Mouse (Mus musculus) heart, embryonic 11.5 days (tissue): ENCODE measurements around the gene Cd96. TPM values are rescaled to one million over a fixed set of nuclear protein-coding genes. Genes with fewer than 3 reads are reported as not detected.

ENCODE experiments used
- ATAC-seq: fragments of 200-750 bp; cut with Nextera tagmentation; replicated peaks from 2 replicates; pipeline ENCODE4 v1.8.0; 2017; ENCODE audit warnings: moderate library complexity; ENCODE audit not compliant: insufficient number of reproducible peaks, low FRiP score, low TSS enrichment
- H3K27ac ChIP-seq: fragments of 300-500 bp; sonication (generic); 2 replicates; pipeline ENCODE4 v1.5.1; 2014; ENCODE audit warnings: mild to moderate bottlenecking, low read depth, low read length
- H3K27me3 ChIP-seq: fragments of 300-500 bp; sonication (generic); 2 replicates; pipeline ENCODE4 v1.6.1; 2014; ENCODE audit warnings: mild to moderate bottlenecking, low read length, mixed read lengths; ENCODE audit not compliant: control insufficient read depth, insufficient read depth
- H3K36me3 ChIP-seq: fragments of 300-500 bp; sonication (generic); 2 replicates; pipeline ENCODE4 v1.6.1; 2014; ENCODE audit warnings: mild to moderate bottlenecking, low read length, moderate library complexity, mixed read lengths; ENCODE audit not compliant: control insufficient read depth, insufficient read depth
- H3K4me1 ChIP-seq: fragments of 300-500 bp; sonication (generic); 2 replicates; pipeline ENCODE4 v1.6.1; 2014; ENCODE audit warnings: low read length; ENCODE audit not compliant: control insufficient read depth, insufficient read depth
- H3K4me2 ChIP-seq: fragments of 300-500 bp; sonication (generic); 2 replicates; pipeline ENCODE4 v1.6.1; 2014; ENCODE audit warnings: mild to moderate bottlenecking, moderate library complexity
- H3K4me3 ChIP-seq: fragments of 300-500 bp; sonication (generic); 2 replicates; pipeline ENCODE4 v1.5.1; 2014; ENCODE audit warnings: low read depth, low read length
- H3K9ac ChIP-seq: fragments of 300-500 bp; sonication (generic); 2 replicates; pipeline ENCODE4 v1.6.1; 2014; ENCODE audit warnings: mild to moderate bottlenecking, low read depth, low read length, moderate library complexity
- H3K9me3 ChIP-seq: fragments of 300-500 bp; sonication (generic); replicated peaks from 2 replicates; pipeline ENCODE4 v1.6.1; 2016; ENCODE audit warnings: low read length; ENCODE audit not compliant: control insufficient read depth
- WGBS: fragments of 180-500 bp; shearing (Covaris S2); extraction: QIAGEN DNeasy Blood & Tissue Kit; methylation state at CpG from one replicate; pipeline ENCODE4 v1.1.7; 2014; ENCODE audit not compliant: insufficient replicate concordance; 5-methylcytosine and 5-hydroxymethylcytosine counted together
- polyA plus RNA-seq: library from polyadenylated mRNA; unstranded; fragments of >200 nt; fragmentation: Nextera tagmentation; extraction: Ambion mirVana; gene quantifications from 2 replicates; pipeline ENCODE4 v1.2.1, GENCODE M21; 2014

The Cd96 gene
- polyA plus RNA-seq, 1 experiment from 2014 or later: not detected

- H3K4me3 ChIP-seq: no peak overlapping the region
- no peak overlapping the region for H3K9ac ChIP-seq
- ATAC-seq: peak; percentile 31; the same call in 1 of the 2 replicates
- WGBS: 43% methylated on average over 5 of the region's 5 CpGs
- no peak overlapping the region for H3K27ac ChIP-seq
- no peaks in the 10 kb centered on the region for H3K36me3 ChIP-seq
- H3K27me3 ChIP-seq: no peaks in the 10 kb centered on the region
- no peaks in the 10 kb centered on the region for H3K9me3 ChIP-seq
- no peaks in the 10 kb centered on the region for H3K4me1 ChIP-seq
- H3K4me2 ChIP-seq: no peak overlapping the region
These were observed 97.7 kb downstream of the Cd96 start for GRCm38 (mm10) chr16:46022189-46022928.

GRCm38 (mm10) chr16:46021302-46021701 lies 98.7 kb downstream of the Cd96 start:
- WGBS: 83% methylated on average over 2 of the region's 2 CpGs
- Histone ChIP-seq H3K4me1 (no peaks in the 10 kb centered on the region), H3K36me3 (no peaks in the 10 kb centered on the region), H3K9ac (no peak overlapping the region), H3K27ac (no peak overlapping the region), H3K4me2 (no peak overlapping the region), H3K4me3 (no peak overlapping the region), H3K9me3 (no peaks in the 10 kb centered on the region), H3K27me3 (no peaks in the 10 kb centered on the region)
- ATAC-seq: no peak

- H3K9ac ChIP-seq: no peak overlapping the region
- H3K9me3 ChIP-seq: no peaks in the 10 kb centered on the region
- H3K4me3 ChIP-seq: no peak overlapping the region
- no peak for ATAC-seq
- no peaks in the 10 kb centered on the region for H3K27me3 ChIP-seq
- H3K4me2 ChIP-seq: no peak overlapping the region
- H3K4me1 ChIP-seq: no peaks in the 10 kb centered on the region
- H3K27ac ChIP-seq: no peak overlapping the region
- no peaks in the 10 kb centered on the region for H3K36me3 ChIP-seq
- 72% methylated on average over 2 of the region's 2 CpGs for WGBS
These were observed 99.7 kb downstream of the Cd96 start for GRCm38 (mm10) chr16:46020396-46020795.

GRCm38 (mm10) chr16:46019799-46020198 lies 100.3 kb downstream of the Cd96 start:
- Histone ChIP-seq H3K36me3 (no peaks in the 10 kb centered on the region), H3K27me3 (no peaks in the 10 kb centered on the region), H3K27ac (no peak overlapping the region), H3K4me2 (no peak overlapping the region), H3K4me1 (no peaks in the 10 kb centered on the region), H3K9ac (no peak overlapping the region), H3K4me3 (no peak overlapping the region), H3K9me3 (no peaks in the 10 kb centered on the region)
- ATAC-seq: no peak
- 75% methylated on average over 4 of the region's 4 CpGs for WGBS

GRCm38 (mm10) chr16:46019359-46019758 lies 100.7 kb downstream of the Cd96 start:
- Histone ChIP-seq H3K27me3 (no peaks in the 10 kb centered on the region), H3K4me3 (no peak overlapping the region), H3K36me3 (no peaks in the 10 kb centered on the region), H3K27ac (no peak overlapping the region), H3K9me3 (no peaks in the 10 kb centered on the region), H3K4me2 (no peak overlapping the region), H3K4me1 (no peaks in the 10 kb centered on the region), H3K9ac (no peak overlapping the region)
- no peak for ATAC-seq
- 74% methylated on average over 1 of the region's 1 CpGs for WGBS

GRCm38 (mm10) chr16:46011696-46012095 lies 108.4 kb downstream of the Cd96 start:
- Histone ChIP-seq H3K9me3 (no peaks in the 10 kb centered on the region), H3K27ac (no peak overlapping the region), H3K4me2 (no peak overlapping the region), H3K9ac (no peak overlapping the region), H3K4me1 (peaks cover 2% of the 10 kb centered on the region; the same call in 1 of the 2 replicates), H3K4me3 (no peak overlapping the region), H3K36me3 (no peaks in the 10 kb centered on the region), H3K27me3 (no peaks in the 10 kb centered on the region)
- WGBS: 84% methylated on average over 1 of the region's 1 CpGs
- no peak for ATAC-seq

- Histone ChIP-seq H3K36me3 (no peaks in the 10 kb centered on the region), H3K4me2 (peak overlapping the region; percentile 91), H3K9ac (peak overlapping the region; percentile 75), H3K27me3 (no peaks in the 10 kb centered on the region), H3K27ac (0 out of 2 replicates have a peak overlapping the region, but pooled peaks have one; percentile 10), H3K4me3 (peak overlapping the region; percentile 66), H3K9me3 (no peaks in the 10 kb centered on the region), H3K4me1 (peaks cover 2% of the 10 kb centered on the region; the same call in 1 of the 2 replicates)
- WGBS: 16% methylated on average over 5 of the region's 5 CpGs
- ATAC-seq: no peak
These were observed 109.2 kb downstream of the Cd96 start for GRCm38 (mm10) chr16:46010906-46011220.

GRCm38 (mm10) chr16:46010153-46010905 lies 109.7 kb downstream of the Cd96 start, which contains the start of gene Plcxd2:
TSS of gene Plcxd2 (minus strand) at chr16:46010218.
- H3K27ac ChIP-seq: 0 out of 2 replicates have a peak within 1 kb of the TSS, but pooled peaks have one; percentile 10
- no peaks in the 10 kb centered on the region for H3K36me3 ChIP-seq
- H3K4me1 ChIP-seq: peaks cover 2% of the 10 kb centered on the region; the same call in 1 of the 2 replicates
- ATAC-seq: peak; percentile 98
- peak within 1 kb of the TSS; percentile 75 for H3K9ac ChIP-seq
- no peaks in the 10 kb centered on the region for H3K9me3 ChIP-seq
- under 1% methylated on average over 39 of the region's 39 CpGs for WGBS
- H3K4me2 ChIP-seq: peak within 1 kb of the TSS; percentile 91
- peak within 1 kb of the TSS; percentile 66 for H3K4me3 ChIP-seq
- no peaks in the 10 kb centered on the region for H3K27me3 ChIP-seq
